In genomic region chr15:32623037-32623739, GRCm38 (mm10) we compare ENCODE assay signal across 23 mouse cellular contexts.
DNase-seq lines count a peak whose midpoint lies in the region; ATAC-seq and TF ChIP-seq lines count a peak whose summit lies in the region.
"Had no signal": no experiment of that assay in that cellular context is flagged by ENCODE, and none has a peak within 500 bp of the region (broad histone marks: within the 10 kb centered on the region; RNA-seq: fewer than 3 reads in every experiment).

No protein-coding gene starts in this region.

- TF ChIP-seq CTCF in lung, postnatal 0 days (IDR thresholded peaks at IDR 0.05), result peak; percentile 42

- H3K9ac ChIP-seq in lung, postnatal 0 days (replicated peaks; ENCODE audit: low read depth), result no peak overlapping the region
- H3K9ac ChIP-seq: embryonic facial prominence, embryonic 13.5 days; forebrain, embryonic 12.5 days; heart, embryonic 15.5 days; hindbrain, embryonic 13.5 days had no signal

- H3K4me1 ChIP-seq in lung, postnatal 0 days (ENCODE audit: insufficient read depth, low read depth, low read length), result no peaks in the 10 kb centered on the region
- H3K4me1 ChIP-seq: embryonic facial prominence, embryonic 13.5 days; forebrain, embryonic 12.5 days; heart, embryonic 15.5 days; hindbrain, embryonic 13.5 days had no signal

- H3K9me3 ChIP-seq in lung, postnatal 0 days (ENCODE audit: low read length), result no peaks in the 10 kb centered on the region
- H3K9me3 ChIP-seq: embryonic facial prominence, embryonic 13.5 days; forebrain, embryonic 12.5 days; G1E; heart, embryonic 15.5 days; hindbrain, embryonic 13.5 days had no signal

- peak; percentile 58; the same call in 1 of the 2 replicates for ATAC-seq in cerebellum, adult (ENCODE audit: insufficient number of reproducible peaks, low FRiP score, low TSS enrichment)
- peak; percentile 74 for ATAC-seq in lung, postnatal 0 days
- ATAC-seq: CD4-positive, CD25-positive, alpha-beta regulatory T cell, adult 4 months; forebrain, embryonic 16.5 days; hindbrain, postnatal 0 days had no signal

- H3K36me3 ChIP-seq in lung, postnatal 0 days (ENCODE audit: insufficient read depth, low read length), result no peaks in the 10 kb centered on the region
- H3K36me3 ChIP-seq: forebrain, embryonic 12.5 days; G1E; heart, embryonic 15.5 days; hindbrain, embryonic 13.5 days had no signal

- no peaks in the 10 kb centered on the region for H3K27me3 ChIP-seq in lung, postnatal 0 days (replicated peaks; ENCODE audit: insufficient read depth, low read length)
- H3K27me3 ChIP-seq: embryonic facial prominence, embryonic 13.5 days; forebrain, embryonic 12.5 days; heart, embryonic 15.5 days; hindbrain, embryonic 13.5 days had no signal

- no peak for TF ChIP-seq EP300 in lung, postnatal 0 days (IDR thresholded peaks at IDR 0.05)

- no peak overlapping the region for H3K4me3 ChIP-seq in lung, postnatal 0 days (ENCODE audit: low read depth, low read length)
- H3K4me3 ChIP-seq: embryonic facial prominence, embryonic 13.5 days; forebrain, embryonic 12.5 days; heart, embryonic 15.5 days; hindbrain, embryonic 13.5 days had no signal

- no peak for DNase-seq in cerebellum, adult 8-10 months
- DNase-seq in lung, postnatal 0 days (ENCODE audit: low spot score), result peak; percentile 64
- DNase-seq in lung, postnatal 25 days (ENCODE audit: low spot score), result no peak
- DNase-seq in cerebellum, adult 18-20 months, result peak; percentile 52 to 53
- peak; percentile 24 to 42 for DNase-seq in cerebellum, postnatal 25 days
- no peak for DNase-seq in right cerebral cortex, postnatal 25 days
- DNase-seq in spleen, adult 12 weeks (ENCODE audit: low spot score), result no peak
- DNase-seq: adrenal gland, adult 8-10 months; adrenal gland, postnatal 36 days; B cell, adult 2 months; gastrocnemius, postnatal 10 days; heart, adult 18-20 months; heart, postnatal 14 days had no signal

- WGBS in lung, postnatal 0 days, result 48% methylated on average over 12 of the region's 12 CpGs

- H3K4me2 ChIP-seq in lung, postnatal 0 days (replicated peaks; ENCODE audit: low read depth, low read length), result peak overlapping the region; percentile 12; the same call in 1 of the 2 replicates
- H3K4me2 ChIP-seq: embryonic facial prominence, embryonic 13.5 days; forebrain, embryonic 12.5 days; heart, embryonic 11.5 days; heart, embryonic 15.5 days; hindbrain, embryonic 13.5 days had no signal

- 0 out of 2 replicates have a peak overlapping the region, but pooled peaks have one; percentile 6 for H3K27ac ChIP-seq in lung, postnatal 0 days (ENCODE audit: low read length)
- H3K27ac ChIP-seq: embryonic facial prominence, embryonic 13.5 days; forebrain, embryonic 12.5 days; heart, embryonic 15.5 days; hindbrain, embryonic 13.5 days; hindbrain, postnatal 0 days had no signal

Comparison
In these comparisons a context has a peak if more than half of its experiments do, and no peak if none do; other contexts are left out.
1. DNase-seq: peak in lung, postnatal 0 days (single experiment), cerebellum, adult 18-20 months (2 of 2) and cerebellum, postnatal 25 days (2 of 2); none in cerebellum, adult 8-10 months (single experiment), lung, postnatal 25 days (single experiment), right cerebral cortex, postnatal 25 days (single experiment) and spleen, adult 12 weeks (single experiment).